Mouse (Mus musculus): ENCODE results near the gene Nfkb2.

GRCm38 (mm10) chr19:46313591-46313990 is 9.5 kb downstream of the Nfkb2 start:
- no peak for TF ChIP-seq POLR2A (IDR thresholded peaks at IDR 0.05; ENCODE audit: borderline replicate concordance, insufficient read depth, low read length)
- TF ChIP-seq CTCF (IDR thresholded peaks at IDR 0.05; ENCODE audit: borderline replicate concordance, insufficient read depth, low read depth, low read length): no peak
